Mouse (Mus musculus): ENCODE data around the gene Ahcyl1.

DNA sequence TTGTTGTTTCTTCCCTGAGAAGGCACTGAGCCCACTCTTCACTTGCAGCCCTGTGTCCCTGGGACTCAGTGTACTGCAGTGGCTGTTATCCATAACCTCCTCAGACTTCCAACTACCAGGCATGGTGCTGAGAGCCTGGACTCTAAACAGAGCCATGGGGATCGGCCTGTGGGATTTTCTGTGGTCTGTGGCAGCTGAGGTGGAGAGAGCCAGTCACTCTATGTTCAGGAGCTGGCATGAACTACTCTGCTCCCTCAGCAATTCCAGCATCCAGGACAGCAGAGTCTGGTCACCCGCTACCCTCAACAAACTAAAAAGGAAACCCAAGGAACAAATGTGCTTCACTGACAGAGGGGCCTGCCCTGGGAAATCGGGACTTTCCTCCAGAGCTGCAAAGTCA lies 43.1 kb upstream of the Ahcyl1 start:
- no peak for TF ChIP-seq POLR2A (IDR thresholded peaks at IDR 0.05; ENCODE audit: borderline replicate concordance, control insufficient read depth, low read depth, low read length)
- TF ChIP-seq CTCF (IDR thresholded peaks at IDR 0.05; ENCODE audit: control insufficient read depth, insufficient read depth, low read length) = no peak
